Comparison of ENCODE assay signal across 10 mouse cellular contexts in genomic region chr2:105659926-105660873, GRCm38 (mm10). TPM values are rescaled to one million over a fixed set of nuclear protein-coding genes. Genes with fewer than 3 reads are reported as not detected.
DNase-seq lines count a peak whose midpoint lies in the region; ATAC-seq and TF ChIP-seq lines count a peak whose summit lies in the region.
"Had no signal": no experiment of that assay in that cellular context is flagged by ENCODE, and none has a peak within 500 bp of the region (broad histone marks: within the 10 kb centered on the region; RNA-seq: fewer than 3 reads in every experiment).

No protein-coding gene starts in this region.

- ATAC-seq in erythroid progenitor cell, adult 5-6 weeks (replicated peaks; ENCODE audit: low FRiP score, poor library complexity, severe bottlenecking), result no peak

- H3K27ac ChIP-seq in ES-E14 (ENCODE audit: insufficient read depth, low read depth, low read length, poor library complexity, severe bottlenecking), result no peak overlapping the region
- H3K27ac ChIP-seq in forebrain, embryonic 10.5 days, result peak overlapping the region; percentile 77

- in situ Hi-C loops in ES-E14 (cut with MboI; ENCODE audit: low sequenced_read_pairs in 2 of 2, unreplicated experiment in 2 of 2), result no loop called here

- peak overlapping the region; percentile 9 to 49; a peak in 3 of 4 replicates for H3K4me3 ChIP-seq in ES-E14 (ENCODE audit: insufficient read depth in 1 of 2, low read depth in 1 of 2, low read length in 2 of 2, poor library complexity in 1 of 2, severe bottlenecking in 1 of 2)
- peak overlapping the region; percentile 47 for H3K4me3 ChIP-seq in forebrain, embryonic 10.5 days

- H3K9ac ChIP-seq in ES-E14 (ENCODE audit: insufficient read depth, low read depth, low read length, poor library complexity, severe bottlenecking), result no peak overlapping the region

- under 1% methylated on average over 41 of the region's 41 CpGs for WGBS in forebrain, embryonic 10.5 days

- peak; percentile 84 for DNase-seq in heart, adult 11 months
- DNase-seq in heart, postnatal 10 days, result no peak
- DNase-seq in ES-E14 (ENCODE audit: low read depth, low spot score), result no peak
- DNase-seq in forebrain, embryonic 10.5 days (ENCODE audit: extremely low spot score, low spot score), result peak; percentile 44
- peak; percentile 37 for DNase-seq in mesoderm, embryonic 11.5 days (ENCODE audit: low read depth, low spot score)
- no peak for DNase-seq in adrenal gland, postnatal 10 days
- DNase-seq in right cerebral cortex, postnatal 25 days, result no peak
- DNase-seq: adrenal gland, adult 2 months had no signal

- H3K4me1 ChIP-seq in ES-E14 (ENCODE audit: control insufficient read depth in 2 of 2, insufficient read depth in 2 of 2, low read length in 2 of 2, poor library complexity in 1 of 2), result no peaks in the 10 kb centered on the region
- H3K4me1 ChIP-seq in forebrain, embryonic 10.5 days, result peaks cover 57% of the 10 kb centered on the region

- H3K9me3 ChIP-seq in ES-E14 (ENCODE audit: control insufficient read depth, insufficient read depth, low read depth, low read length), result no peaks in the 10 kb centered on the region
- H3K9me3 ChIP-seq in forebrain, embryonic 10.5 days, result no peaks in the 10 kb centered on the region

- H3K27me3 ChIP-seq in forebrain, embryonic 10.5 days (ENCODE audit: poor library complexity, severe bottlenecking), result peaks cover 97% of the 10 kb centered on the region

- no peaks in the 10 kb centered on the region for H3K36me3 ChIP-seq in ES-E14 (ENCODE audit: control insufficient read depth, insufficient read depth, low read length, poor library complexity, severe bottlenecking)
- H3K36me3 ChIP-seq in forebrain, embryonic 10.5 days (replicated peaks), result no peaks in the 10 kb centered on the region

- intact Hi-C loops in heart, postnatal 10 days (cut with DNase I), result no loop called here

TF ChIP-seq in ES-E14, 5 proteins besides CTCF, POLR2A, EP300 and RAD21:
- no peak for TF ChIP-seq MAFK (IDR thresholded peaks at IDR 0.05; ENCODE audit: insufficient read depth, low read depth, low read length)
- TF ChIP-seq ZC3H11A (IDR thresholded peaks at IDR 0.05; ENCODE audit: borderline replicate concordance, low read depth, low read length), result no peak
- no peak for TF ChIP-seq ZNF384 (IDR thresholded peaks at IDR 0.05; ENCODE audit: low read depth, low read length)
- no peak for TF ChIP-seq CHD2 (IDR thresholded peaks at IDR 0.05; ENCODE audit: low read depth, low read length)
- TF ChIP-seq HCFC1 (IDR thresholded peaks at IDR 0.05; ENCODE audit: borderline replicate concordance, insufficient read depth, low read length), result no peak

RNA-seq across cellular contexts. Expression of gene Pax6, which starts 8.5 kb away (rescaled TPM):
- total RNA-seq in heart, postnatal 10 days (2021), result not detected
- total RNA-seq in ES-E14 (2012; rRNA removed), result 4.3 and 7.1 TPM in 2 replicates
- 76.8 and 79.6 TPM in 2 replicates for polyA plus RNA-seq in forebrain, embryonic 10.5 days (2016; fragmentation: Nextera tagmentation; extraction: Ambion mirVana)
- total RNA-seq in erythroid progenitor cell, adult 5-6 weeks (2015; ENCODE audit: low replicate concordance), result not detected in 2 replicates
- total RNA-seq in erythroid progenitor cell, adult 5-6 weeks (2017; ENCODE audit: low replicate concordance), result not detected in 2 replicates
- total RNA-seq in adrenal gland, postnatal 10 days (2021), result under 1 TPM in 1 of 2 experiments, not detected in 1; 0.36 TPM
- total RNA-seq: adrenal gland, adult 2 months had no signal
- polyA plus RNA-seq: adrenal gland, adult 2 months; gonadal fat pad, adult 2 months had no signal

Comparison
In these comparisons a context has a peak if more than half of its experiments do, and no peak if none do; other contexts are left out.
1. DNase-seq: peak in heart, adult 11 months (single experiment), forebrain, embryonic 10.5 days (single experiment) and mesoderm, embryonic 11.5 days (single experiment); none in heart, postnatal 10 days (0 of 2), ES-E14 (single experiment), adrenal gland, postnatal 10 days (single experiment) and right cerebral cortex, postnatal 25 days (single experiment).